Mouse (Mus musculus): ENCODE measurements around the gene Ppfia4. TPM values are rescaled to one million over a fixed set of nuclear protein-coding genes. Genes with fewer than 3 reads are reported as not detected.

Gene Ppfia4
- total and polyA plus RNA-seq, 3 experiments: 0.30 to 5.4 (median 1.8) TPM

DNA sequence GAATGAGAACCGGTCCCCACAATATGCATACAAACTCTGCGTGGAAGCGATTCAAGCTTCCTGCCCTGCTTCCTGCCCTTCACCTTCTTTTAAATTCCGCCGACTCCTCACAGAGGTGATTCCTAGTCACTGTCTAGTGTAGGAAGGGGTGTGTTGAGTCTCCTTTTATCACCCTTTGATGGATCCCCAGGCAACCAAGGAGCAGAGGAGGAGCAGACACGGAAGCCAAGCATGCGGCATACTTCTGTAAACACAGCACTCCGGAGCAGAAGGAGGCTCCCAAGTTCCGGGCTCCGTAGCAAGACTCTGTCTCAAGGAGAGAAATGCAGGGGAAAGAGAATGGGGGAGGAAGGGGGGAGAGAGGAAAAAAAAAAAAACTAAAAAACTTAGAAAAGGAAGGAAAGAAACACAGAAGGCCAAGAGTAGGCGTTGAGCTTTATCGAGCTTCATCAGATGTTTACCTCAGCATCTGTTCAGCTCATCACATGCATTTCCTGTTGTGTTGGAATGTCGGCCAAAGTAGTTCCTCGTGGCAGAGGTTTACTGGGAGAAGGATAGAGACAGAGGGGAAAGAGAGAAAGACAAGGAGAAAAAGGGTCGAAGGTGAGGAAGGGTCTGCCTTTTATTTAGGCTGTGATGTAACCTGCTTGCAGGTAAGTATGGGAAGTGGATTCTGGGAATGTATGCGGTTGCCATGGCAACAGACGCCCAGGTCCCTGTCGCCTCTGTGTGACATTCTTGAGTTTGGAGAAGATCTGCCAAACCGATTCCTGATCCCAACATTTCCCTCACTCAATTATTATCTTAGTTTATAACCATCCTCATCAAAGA is 49.3 kb upstream of the Ppfia4 start:
- no peak for TF ChIP-seq CHD1 (IDR thresholded peaks at IDR 0.05; ENCODE audit: low read depth, low read length)
- no peak for TF ChIP-seq MYC (IDR thresholded peaks at IDR 0.05; ENCODE audit: low read depth, low read length)
- no peak for TF ChIP-seq RCOR1 (conservative IDR thresholded peaks at IDR 0.05; ENCODE audit: low read depth, low read length)
- TF ChIP-seq HCFC1 (IDR thresholded peaks at IDR 0.05; ENCODE audit: low read depth, low read length): no peak
- no peak for TF ChIP-seq JUN (IDR thresholded peaks at IDR 0.05; ENCODE audit: insufficient read depth, low read depth, low read length)
- TF ChIP-seq ZMIZ1 (IDR thresholded peaks at IDR 0.05; ENCODE audit: low read depth, low read length): no peak
- TF ChIP-seq BHLHE40 (IDR thresholded peaks at IDR 0.05; ENCODE audit: low read depth, low read length): no peak
- TF ChIP-seq MAZ (IDR thresholded peaks at IDR 0.05; ENCODE audit: low read depth, low read length): no peak
- TF ChIP-seq MXI1 (IDR thresholded peaks at IDR 0.05; ENCODE audit: low read depth, low read length): no peak
- no peak for TF ChIP-seq GABPA (IDR thresholded peaks at IDR 0.05; ENCODE audit: insufficient replicate concordance, low read depth, low read length)
- no peak for TF ChIP-seq EP300 (IDR thresholded peaks at IDR 0.05; ENCODE audit: low read length)
- no peak for TF ChIP-seq MEF2A (IDR thresholded peaks at IDR 0.05; ENCODE audit: borderline replicate concordance, low read depth, low read length)
- TF ChIP-seq RAD21 (IDR thresholded peaks at IDR 0.05; ENCODE audit: low read depth, low read length): no peak
- no peak for TF ChIP-seq ETS1 (conservative IDR thresholded peaks at IDR 0.05; ENCODE audit: low read depth, low read length)
- no peak for TF ChIP-seq SIN3A (IDR thresholded peaks at IDR 0.05; ENCODE audit: low read length)
- TF ChIP-seq NELFE (IDR thresholded peaks at IDR 0.05; ENCODE audit: low read depth, low read length): no peak
- Histone ChIP-seq H3K27me3 (replicated peaks) (peaks cover 41% of the 10 kb centered on the region), H3K4me3 (replicated peaks in 1 of 3; ENCODE audit: low read depth in 2 of 3, low read length in 2 of 3, poor library complexity in 1 of 3) (no peak overlapping the region), H3K9ac (ENCODE audit: insufficient read depth, low read depth) (no peak overlapping the region), H3K4me2 (ENCODE audit: insufficient read depth, low read depth, poor library complexity, severe bottlenecking) (no peak overlapping the region), H3K79me2 (replicated peaks; ENCODE audit: control insufficient read depth, extremely low read depth, insufficient read depth, poor library complexity, severe bottlenecking) (no peaks in the 10 kb centered on the region), H3K27ac (ENCODE audit: insufficient read depth, low read depth) (no peak overlapping the region), H3K9me3 (replicated peaks; ENCODE audit: low read length) (peaks cover 7% of the 10 kb centered on the region), H3K36me3 (replicated peaks in 1 of 2; ENCODE audit: control insufficient read depth in 1 of 2, insufficient read depth in 1 of 2, low read length in 1 of 2) (no peaks in the 10 kb centered on the region), H3K4me1 (ENCODE audit: control insufficient read depth in 1 of 2, insufficient read depth in 2 of 2) (no peaks in the 10 kb centered on the region)
- no peak for DNase-seq (ENCODE audit: extremely low read depth)
- dilution Hi-C loops (cut with MboI; ENCODE audit: extremely low pct_ligation_motif_present, extremely low pct_unique_long_range_greater_than_20kb, low sequenced_read_pairs): no loop called here
- in situ Hi-C loops (cut with MboI; ENCODE audit: low pct_ligation_motif_present, low pct_unique_long_range_greater_than_20kb, low sequenced_read_pairs): no loop called here

DNA sequence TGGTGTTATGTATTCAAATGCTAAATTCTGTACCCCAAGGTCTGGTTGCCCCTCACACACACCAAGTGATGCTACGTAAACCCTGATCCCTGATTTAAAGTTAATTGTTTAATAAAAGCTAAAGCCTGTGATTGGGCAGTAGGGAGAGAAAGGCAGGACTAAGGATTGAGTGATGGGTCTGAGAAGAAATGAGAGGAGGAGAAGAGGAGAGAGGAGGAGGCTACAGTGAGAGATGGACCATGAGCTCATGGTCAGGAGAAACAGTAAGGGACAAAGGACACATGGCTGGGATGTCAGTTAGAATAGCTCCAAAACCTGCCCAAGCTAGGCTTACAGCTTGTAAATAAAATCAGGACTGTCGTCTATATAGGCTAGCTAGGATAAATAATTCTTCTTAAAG is 48.3 kb upstream of the Ppfia4 start:
- H3K79me2 ChIP-seq (replicated peaks; ENCODE audit: control insufficient read depth, extremely low read depth, insufficient read depth, poor library complexity, severe bottlenecking): no peaks in the 10 kb centered on the region
- no peaks in the 10 kb centered on the region for H3K4me1 ChIP-seq (ENCODE audit: control insufficient read depth in 1 of 2, insufficient read depth in 2 of 2)
- H3K9me3 ChIP-seq (replicated peaks; ENCODE audit: low read length): peaks cover 7% of the 10 kb centered on the region
- in situ Hi-C loops (cut with MboI; ENCODE audit: low pct_ligation_motif_present, low pct_unique_long_range_greater_than_20kb, low sequenced_read_pairs): no loop called here
- H3K9ac ChIP-seq (ENCODE audit: insufficient read depth, low read depth): no peak overlapping the region
- TF ChIP-seq JUND (conservative IDR thresholded peaks at IDR 0.05; ENCODE audit: low read depth, low read length) (no peak), ELF1 (IDR thresholded peaks at IDR 0.05; ENCODE audit: low read depth, low read length) (no peak), USF1 (IDR thresholded peaks at IDR 0.05; ENCODE audit: low read depth, low read length) (no peak), SIN3A (IDR thresholded peaks at IDR 0.05; ENCODE audit: low read length) (no peak), KAT2A (IDR thresholded peaks at IDR 0.05; ENCODE audit: insufficient replicate concordance, low read length) (no peak), MXI1 (IDR thresholded peaks at IDR 0.05; ENCODE audit: low read depth, low read length) (no peak), NELFE (IDR thresholded peaks at IDR 0.05; ENCODE audit: low read depth, low read length) (no peak)
- no peaks in the 10 kb centered on the region for H3K36me3 ChIP-seq (replicated peaks in 1 of 2; ENCODE audit: control insufficient read depth in 1 of 2, insufficient read depth in 1 of 2, low read length in 1 of 2)
- dilution Hi-C loops (cut with MboI; ENCODE audit: extremely low pct_ligation_motif_present, extremely low pct_unique_long_range_greater_than_20kb, low sequenced_read_pairs): no loop called here
- H3K4me3 ChIP-seq (replicated peaks in 1 of 3; ENCODE audit: low read depth in 2 of 3, low read length in 2 of 3, poor library complexity in 1 of 3): no peak overlapping the region
- peaks cover 40% of the 10 kb centered on the region for H3K27me3 ChIP-seq (replicated peaks)
- no peak overlapping the region for H3K27ac ChIP-seq (ENCODE audit: insufficient read depth, low read depth)
- no peak overlapping the region for H3K4me2 ChIP-seq (ENCODE audit: insufficient read depth, low read depth, poor library complexity, severe bottlenecking)
- no peak for DNase-seq (ENCODE audit: extremely low read depth)

Measured in CH12.LX (cell line).